Mouse (Mus musculus): Measurements from ENCODE around the gene Etfbkmt.
"Not testable (repeated sequence)": the region's sequence is repeated elsewhere in the genome, so short reads cannot be mapped to it uniquely, and the experiment has no call there.

Etfbkmt gene

GRCm38 (mm10) chr6:149132311-149133077 is 7.2 kb upstream of the Etfbkmt start:
- in situ Hi-C loops (cut with MboI; ENCODE audit: low sequenced_read_pairs), result no loop called here

GRCm38 (mm10) chr6:149134391-149135150 is 5.1 kb upstream of the Etfbkmt start:
- in situ Hi-C loops (cut with MboI; ENCODE audit: low sequenced_read_pairs), result no loop called here

- in situ Hi-C loops (cut with MboI; ENCODE audit: low sequenced_read_pairs), result no loop called here
Measured at GRCm38 (mm10) chr6:149135631-149136030, 4.0 kb upstream of the Etfbkmt start.

- in situ Hi-C loops (cut with MboI; ENCODE audit: low sequenced_read_pairs), result no loop called here
Measured at GRCm38 (mm10) chr6:149137936-149138335, 1.7 kb upstream of the Etfbkmt start.

GRCm38 (mm10) chr6:149139011-149139410 is 638 bp upstream of the Etfbkmt start:
- in situ Hi-C loops (cut with MboI; ENCODE audit: low sequenced_read_pairs), result no loop called here

- in situ Hi-C loops (cut with MboI; ENCODE audit: low sequenced_read_pairs), result no loop called here
Measured at GRCm38 (mm10) chr6:149141393-149142173, 1.9 kb downstream of the Etfbkmt start.

GRCm38 (mm10) chr6:149145143-149145542 is 5.5 kb downstream of the Etfbkmt start:
- in situ Hi-C loops (cut with MboI; ENCODE audit: low sequenced_read_pairs), result no loop called here

- in situ Hi-C loops (cut with MboI; ENCODE audit: low sequenced_read_pairs), result no loop called here
Measured at GRCm38 (mm10) chr6:149148436-149149229, 9.0 kb downstream of the Etfbkmt start.

- in situ Hi-C loops (cut with MboI; ENCODE audit: low sequenced_read_pairs), result no loop called here
Measured at GRCm38 (mm10) chr6:149152119-149152518, 12.5 kb downstream of the Etfbkmt start.

GRCm38 (mm10) chr6:149153473-149154115 is 13.9 kb downstream of the Etfbkmt start:
- in situ Hi-C loops (cut with MboI; ENCODE audit: low sequenced_read_pairs), result no loop called here

- in situ Hi-C loops (cut with MboI; ENCODE audit: low sequenced_read_pairs), result no loop called here
Measured at GRCm38 (mm10) chr6:149154116-149155030, 14.7 kb downstream of the Etfbkmt start.

- in situ Hi-C loops (cut with MboI; ENCODE audit: low sequenced_read_pairs), result no loop called here
Measured at GRCm38 (mm10) chr6:149155031-149155841, 15.6 kb downstream of the Etfbkmt start.

GRCm38 (mm10) chr6:149167038-149167437 is 27.4 kb downstream of the Etfbkmt start:
- in situ Hi-C loops (cut with MboI; ENCODE audit: low sequenced_read_pairs), result not testable (repeated sequence)

- in situ Hi-C loops (cut with MboI; ENCODE audit: low sequenced_read_pairs), result no loop called here
Measured at GRCm38 (mm10) chr6:149167672-149168071, 28.0 kb downstream of the Etfbkmt start.

GRCm38 (mm10) chr6:149168436-149168835 is 28.8 kb downstream of the Etfbkmt start:
- in situ Hi-C loops (cut with MboI; ENCODE audit: low sequenced_read_pairs), result no loop called here

GRCm38 (mm10) chr6:149169965-149170364 is 30.3 kb downstream of the Etfbkmt start:
- in situ Hi-C loops (cut with MboI; ENCODE audit: low sequenced_read_pairs), result not testable (repeated sequence)

- in situ Hi-C loops (cut with MboI; ENCODE audit: low sequenced_read_pairs), result no loop called here
Measured at GRCm38 (mm10) chr6:149173831-149174625, 34.4 kb downstream of the Etfbkmt start.
